Mouse (Mus musculus): ENCODE measurements around the gene Plekhm3.

Plekhm3 gene

GRCm38 (mm10) chr1:64929673-64930072 lies 27.0 kb downstream of the Plekhm3 start:
- in situ Hi-C loops (cut with MboI, MseI), result no loop called here

- in situ Hi-C loops (cut with MboI, MseI), result no loop called here
Measured at GRCm38 (mm10) chr1:64928542-64928941, 28.1 kb downstream of the Plekhm3 start.

- in situ Hi-C loops (cut with MboI, MseI), result no loop called here
Measured at GRCm38 (mm10) chr1:64927437-64928274, 29.0 kb downstream of the Plekhm3 start.

GRCm38 (mm10) chr1:64925594-64925993 lies 31.0 kb downstream of the Plekhm3 start:
- in situ Hi-C loops (cut with MboI, MseI), result no loop called here

GRCm38 (mm10) chr1:64924283-64924682 lies 32.3 kb downstream of the Plekhm3 start:
- in situ Hi-C loops (cut with MboI, MseI), result no loop called here

- in situ Hi-C loops (cut with MboI, MseI), result no loop called here
Measured at GRCm38 (mm10) chr1:64918810-64919528, 37.7 kb downstream of the Plekhm3 start.

GRCm38 (mm10) chr1:64917966-64918365 lies 38.7 kb downstream of the Plekhm3 start:
- in situ Hi-C loops (cut with MboI, MseI), result no loop called here

GRCm38 (mm10) chr1:64916884-64917507 lies 39.6 kb downstream of the Plekhm3 start:
- in situ Hi-C loops (cut with MboI, MseI), result no loop called here

GRCm38 (mm10) chr1:64914356-64914755 lies 42.3 kb downstream of the Plekhm3 start:
- in situ Hi-C loops (cut with MboI, MseI), result no loop called here

GRCm38 (mm10) chr1:64907740-64908139 lies 48.9 kb downstream of the Plekhm3 start:
- in situ Hi-C loops (cut with MboI, MseI), result no loop called here

GRCm38 (mm10) chr1:64906226-64906625 lies 50.4 kb downstream of the Plekhm3 start:
- in situ Hi-C loops (cut with MboI, MseI), result no loop called here

GRCm38 (mm10) chr1:64903415-64903814 lies 53.2 kb downstream of the Plekhm3 start:
- in situ Hi-C loops (cut with MboI, MseI), result no loop called here

GRCm38 (mm10) chr1:64902804-64903203 lies 53.8 kb downstream of the Plekhm3 start:
- in situ Hi-C loops (cut with MboI, MseI), result no loop called here

GRCm38 (mm10) chr1:64899763-64900162 lies 56.9 kb downstream of the Plekhm3 start:
- in situ Hi-C loops (cut with MboI, MseI), result no loop called here

- in situ Hi-C loops (cut with MboI, MseI), result no loop called here
Measured at GRCm38 (mm10) chr1:64897485-64897884, 59.1 kb downstream of the Plekhm3 start.

- in situ Hi-C loops (cut with MboI, MseI), result no loop called here
Measured at GRCm38 (mm10) chr1:64893806-64894205, 62.8 kb downstream of the Plekhm3 start.

GRCm38 (mm10) chr1:64891332-64891731 lies 65.3 kb downstream of the Plekhm3 start:
- in situ Hi-C loops (cut with MboI, MseI), result no loop called here

- in situ Hi-C loops (cut with MboI, MseI), result no loop called here
Measured at GRCm38 (mm10) chr1:64887502-64888203, 69.0 kb downstream of the Plekhm3 start.

GRCm38 (mm10) chr1:64886718-64887117 lies 69.9 kb downstream of the Plekhm3 start:
- in situ Hi-C loops (cut with MboI, MseI), result no loop called here

GRCm38 (mm10) chr1:64885328-64885727 lies 71.3 kb downstream of the Plekhm3 start:
- in situ Hi-C loops (cut with MboI, MseI), result no loop called here

GRCm38 (mm10) chr1:64884007-64884406 lies 72.6 kb downstream of the Plekhm3 start:
- in situ Hi-C loops (cut with MboI, MseI), result no loop called here

- in situ Hi-C loops (cut with MboI, MseI), result no loop called here
Measured at GRCm38 (mm10) chr1:64880613-64881012, 76.0 kb downstream of the Plekhm3 start.

All from T-helper 1 cell (primary cell).